Mouse (Mus musculus): Measurements from ENCODE around the gene Gm28308. TPM values are rescaled to one million over a fixed set of nuclear protein-coding genes. Genes with fewer than 3 reads are reported as not detected.

Gm28308 gene
- polyA plus RNA-seq, 2 experiments = 1.1 to 3.2 TPM

DNA sequence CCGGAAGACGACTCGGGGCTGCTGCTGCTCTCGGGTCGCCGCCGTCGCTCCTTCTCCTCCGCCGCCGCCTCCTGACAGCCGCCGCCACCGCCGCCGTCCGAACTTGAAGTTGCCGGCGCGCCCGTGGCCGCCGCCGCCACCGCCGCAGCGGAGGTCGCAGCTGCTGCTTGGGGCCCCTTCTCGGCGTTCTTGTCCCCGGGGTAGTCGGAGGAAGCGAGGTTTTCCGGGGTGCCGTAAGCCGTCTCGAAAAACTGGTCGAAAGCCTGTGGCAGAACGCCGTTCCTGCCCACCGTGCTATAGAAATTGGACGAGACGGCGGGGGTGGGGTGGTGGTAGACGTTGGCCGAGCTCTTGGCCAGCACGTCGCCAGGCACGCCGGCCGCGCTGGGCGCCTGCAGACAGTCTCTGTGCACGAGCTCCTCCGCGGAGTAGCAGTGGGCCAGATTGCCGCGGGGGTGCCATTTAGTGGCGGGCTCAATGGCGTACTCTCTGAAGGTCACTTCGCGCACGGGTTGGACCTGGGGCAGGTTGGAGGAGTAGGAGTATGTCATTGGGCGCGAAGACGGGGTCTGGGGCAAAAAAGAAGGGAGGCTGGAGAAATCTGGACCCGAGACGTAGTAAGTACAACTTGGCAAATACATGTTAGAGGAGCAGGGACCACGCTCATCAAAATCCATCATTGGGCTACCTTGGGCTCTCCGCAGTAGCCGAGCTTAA lies 32.1 kb upstream of the Gm28308 start:
- TF ChIP-seq POLR2A (IDR thresholded peaks at IDR 0.05; ENCODE audit: borderline replicate concordance, extremely low read depth, insufficient read depth, insufficient read length) = 0 out of 2 replicates have a peak, but pooled peaks have one; percentile 12
- Histone ChIP-seq H3K9ac (ENCODE audit: low read depth, low read length, severe bottlenecking) (peak overlapping the region; percentile 98), H3K27ac (replicated peaks; ENCODE audit: low read depth, low read length) (peak overlapping the region; percentile 98), H3K4me1 (ENCODE audit: control insufficient read depth, insufficient read depth, low read length) (peaks cover 30% of the 10 kb centered on the region), H3K27me3 (ENCODE audit: control insufficient read depth, insufficient read depth, low read length) (no peaks in the 10 kb centered on the region), H3K4me2 (replicated peaks; ENCODE audit: low read depth, low read length, severe bottlenecking) (peak overlapping the region; percentile 96), H3K4me3 (replicated peaks; ENCODE audit: low read length) (peak overlapping the region; percentile 90), H3K36me3 (ENCODE audit: control insufficient read depth, insufficient read depth, low read length) (peaks cover 16% of the 10 kb centered on the region), H3K9me3 (ENCODE audit: control insufficient read depth, low read length) (no peaks in the 10 kb centered on the region)
- no peak for DNase-seq (ENCODE audit: low spot score)
- ATAC-seq (ENCODE audit: low FRiP score, low read depth) = peak; percentile 8
- WGBS = under 1% methylated on average over 67 of the region's 71 CpGs

DNA sequence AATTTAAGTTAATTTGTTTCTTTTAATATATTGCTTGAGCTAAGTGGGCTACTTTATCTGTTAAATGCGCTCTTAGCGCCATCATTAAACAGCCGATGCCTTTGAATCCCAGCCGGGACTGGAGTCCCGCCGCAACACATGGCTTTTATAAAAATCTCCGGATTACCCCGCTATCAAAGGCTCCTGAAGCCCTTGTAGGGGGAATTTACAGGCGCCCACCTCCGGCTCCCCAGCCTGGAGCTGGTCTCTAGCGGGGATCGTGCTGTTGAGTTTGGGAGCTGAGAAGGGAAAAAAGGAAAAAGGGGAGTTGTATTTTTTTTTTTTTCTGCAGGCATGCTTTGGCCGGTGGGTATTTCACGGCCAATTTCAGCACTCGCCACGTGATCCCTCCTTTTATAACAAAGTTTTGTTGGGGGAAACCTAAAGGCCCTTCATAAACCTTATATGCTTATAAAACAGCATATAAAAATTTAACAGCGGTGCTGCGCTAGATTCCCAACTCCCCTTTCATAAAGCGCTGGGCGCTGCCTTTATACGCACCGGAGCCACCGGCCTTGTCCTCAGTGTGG lies 31.4 kb upstream of the Gm28308 start:
- Histone ChIP-seq H3K4me2 (replicated peaks; ENCODE audit: low read depth, low read length, severe bottlenecking) (peak overlapping the region; percentile 96), H3K9ac (ENCODE audit: low read depth, low read length, severe bottlenecking) (peak overlapping the region; percentile 98), H3K27ac (replicated peaks; ENCODE audit: low read depth, low read length) (peak overlapping the region; percentile 98), H3K27me3 (ENCODE audit: control insufficient read depth, insufficient read depth, low read length) (no peaks in the 10 kb centered on the region), H3K4me3 (replicated peaks; ENCODE audit: low read length) (peak overlapping the region; percentile 90), H3K36me3 (ENCODE audit: control insufficient read depth, insufficient read depth, low read length) (peaks cover 10% of the 10 kb centered on the region), H3K9me3 (ENCODE audit: control insufficient read depth, low read length) (no peaks in the 10 kb centered on the region), H3K4me1 (ENCODE audit: control insufficient read depth, insufficient read depth, low read length) (peaks cover 23% of the 10 kb centered on the region)
- DNase-seq (ENCODE audit: low spot score) (peak; percentile 82), ATAC-seq (ENCODE audit: low FRiP score, low read depth) (peak; percentile 24; the same call in 1 of the 2 replicates)
- peak; percentile 95; the same call in 1 of the 2 replicates for TF ChIP-seq POLR2A (IDR thresholded peaks at IDR 0.05; ENCODE audit: borderline replicate concordance, extremely low read depth, insufficient read depth, insufficient read length)
- WGBS = under 1% methylated on average over 23 of the region's 23 CpGs

DNA sequence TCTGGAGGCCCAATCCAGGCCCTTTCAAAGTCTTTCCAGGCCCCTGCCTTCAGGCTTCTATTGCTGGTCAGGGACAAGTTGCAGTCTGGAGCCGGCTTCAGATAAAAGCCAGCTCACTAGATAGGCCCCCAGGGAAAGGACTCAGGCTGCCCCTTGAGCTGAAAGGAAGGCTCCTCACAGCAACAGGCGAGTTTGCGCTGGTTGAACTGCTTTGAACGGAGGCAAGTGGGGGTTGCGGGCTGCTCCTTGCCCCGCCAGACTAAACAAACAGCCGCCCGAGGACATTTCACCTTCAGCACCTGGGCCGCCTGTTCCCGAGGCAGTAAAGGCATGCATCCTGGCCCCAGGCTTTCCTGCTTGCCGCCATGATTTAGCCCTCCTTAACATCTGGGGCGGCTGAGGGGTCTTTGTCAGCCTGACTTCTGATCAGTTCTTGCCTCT lies 30.6 kb upstream of the Gm28308 start:
- 5% methylated on average over 12 of the region's 12 CpGs for WGBS
- TF ChIP-seq POLR2A (IDR thresholded peaks at IDR 0.05; ENCODE audit: borderline replicate concordance, extremely low read depth, insufficient read depth, insufficient read length) = no peak
- Histone ChIP-seq H3K9me3 (ENCODE audit: control insufficient read depth, low read length) (no peaks in the 10 kb centered on the region), H3K9ac (ENCODE audit: low read depth, low read length, severe bottlenecking) (peak overlapping the region; percentile 98), H3K27me3 (ENCODE audit: control insufficient read depth, insufficient read depth, low read length) (no peaks in the 10 kb centered on the region), H3K4me3 (replicated peaks; ENCODE audit: low read length) (peak overlapping the region; percentile 90), H3K36me3 (ENCODE audit: control insufficient read depth, insufficient read depth, low read length) (peaks cover 1% of the 10 kb centered on the region; the same call in 1 of the 2 replicates), H3K4me2 (replicated peaks; ENCODE audit: low read depth, low read length, severe bottlenecking) (peak overlapping the region; percentile 96), H3K27ac (replicated peaks; ENCODE audit: low read depth, low read length) (peak overlapping the region; percentile 98), H3K4me1 (ENCODE audit: control insufficient read depth, insufficient read depth, low read length) (peaks cover 23% of the 10 kb centered on the region)
- no peak for ATAC-seq (ENCODE audit: low FRiP score, low read depth)
- no peak for DNase-seq (ENCODE audit: low spot score)

DNA sequence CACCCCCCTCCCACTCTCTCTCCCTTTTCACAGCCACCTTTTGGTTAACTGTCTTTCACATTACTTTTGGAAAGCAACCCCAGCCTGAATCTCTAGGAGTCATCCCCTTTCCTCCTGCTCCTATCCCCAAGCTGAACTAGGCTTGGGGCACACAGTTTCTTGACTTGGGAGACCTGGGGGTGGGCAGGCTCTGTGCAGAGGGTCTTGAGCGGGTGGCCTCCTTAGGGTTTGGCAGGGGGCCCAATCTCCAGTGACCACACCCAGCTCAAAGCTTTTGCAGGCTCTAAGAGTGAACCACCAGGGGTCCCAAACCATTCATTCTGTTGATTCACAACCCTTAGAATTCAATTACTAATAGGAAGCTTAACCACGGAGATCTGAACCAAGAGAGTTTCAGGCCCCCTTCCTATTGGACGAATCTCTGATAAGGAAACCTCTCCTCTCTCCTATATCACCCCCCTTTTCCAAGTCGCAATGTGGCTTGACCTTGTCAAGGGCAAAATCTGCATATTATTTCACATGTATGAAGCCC lies 29.7 kb upstream of the Gm28308 start:
- peak overlapping the region; percentile 98 for H3K9ac ChIP-seq (ENCODE audit: low read depth, low read length, severe bottlenecking)
- DNase-seq (ENCODE audit: low spot score) = no peak
- H3K27me3 ChIP-seq (ENCODE audit: control insufficient read depth, insufficient read depth, low read length) = no peaks in the 10 kb centered on the region
- H3K4me1 ChIP-seq (ENCODE audit: control insufficient read depth, insufficient read depth, low read length) = peaks cover 23% of the 10 kb centered on the region
- H3K4me3 ChIP-seq (replicated peaks; ENCODE audit: low read length) = peak overlapping the region; percentile 90
- H3K9me3 ChIP-seq (ENCODE audit: control insufficient read depth, low read length) = no peaks in the 10 kb centered on the region
- 14% methylated on average over 4 of the region's 4 CpGs for WGBS
- no peak for ATAC-seq (ENCODE audit: low FRiP score, low read depth)
- TF ChIP-seq POLR2A (IDR thresholded peaks at IDR 0.05; ENCODE audit: borderline replicate concordance, extremely low read depth, insufficient read depth, insufficient read length) = no peak
- H3K4me2 ChIP-seq (replicated peaks; ENCODE audit: low read depth, low read length, severe bottlenecking) = peak overlapping the region; percentile 96
- H3K36me3 ChIP-seq (ENCODE audit: control insufficient read depth, insufficient read depth, low read length) = no peaks in the 10 kb centered on the region
- H3K27ac ChIP-seq (replicated peaks; ENCODE audit: low read depth, low read length) = peak overlapping the region; percentile 98

DNA sequence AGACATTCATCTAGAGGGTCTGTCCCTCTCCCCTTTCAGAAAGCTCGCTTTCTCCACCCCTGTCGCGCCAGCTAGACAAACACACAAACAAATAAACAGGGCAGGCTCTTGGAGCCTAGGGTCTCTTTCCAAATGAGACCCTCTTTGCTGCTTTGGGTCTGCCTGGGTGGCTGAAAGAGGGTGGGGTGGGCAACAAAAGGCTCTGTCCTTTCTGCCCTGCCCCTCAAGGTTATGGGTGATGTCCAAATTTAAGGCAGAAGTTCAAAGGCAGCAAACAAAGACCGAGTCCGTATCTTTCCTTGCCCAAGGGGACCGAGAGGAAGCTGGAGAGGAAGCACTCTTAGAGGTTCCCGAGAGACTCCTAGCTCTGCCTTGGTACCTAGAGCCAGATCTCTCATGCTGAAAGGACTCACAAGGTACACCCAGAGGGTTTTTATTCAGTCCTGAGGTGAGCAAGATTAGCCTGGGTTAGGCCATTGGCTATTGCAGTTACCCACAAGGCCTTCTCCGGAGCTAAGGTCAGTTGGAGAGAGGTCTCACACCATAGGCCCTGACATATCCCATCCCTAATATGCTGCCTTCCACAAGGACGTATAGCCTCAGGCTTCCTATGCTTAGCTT lies 28.0 kb upstream of the Gm28308 start:
- Histone ChIP-seq H3K9me3 (ENCODE audit: control insufficient read depth, low read length) (no peaks in the 10 kb centered on the region), H3K9ac (ENCODE audit: low read depth, low read length, severe bottlenecking) (peak overlapping the region; percentile 100), H3K27me3 (ENCODE audit: control insufficient read depth, insufficient read depth, low read length) (no peaks in the 10 kb centered on the region), H3K4me2 (replicated peaks; ENCODE audit: low read depth, low read length, severe bottlenecking) (peak overlapping the region; percentile 96), H3K4me1 (ENCODE audit: control insufficient read depth, insufficient read depth, low read length) (peaks cover 32% of the 10 kb centered on the region), H3K36me3 (ENCODE audit: control insufficient read depth, insufficient read depth, low read length) (0 out of 2 replicates have a peak, but pooled peaks cover 3% of the 10 kb centered on the region), H3K27ac (replicated peaks; ENCODE audit: low read depth, low read length) (peak overlapping the region; percentile 99), H3K4me3 (replicated peaks; ENCODE audit: low read length) (peak overlapping the region; percentile 90)
- DNase-seq (ENCODE audit: low spot score) = no peak
- TF ChIP-seq POLR2A (IDR thresholded peaks at IDR 0.05; ENCODE audit: borderline replicate concordance, extremely low read depth, insufficient read depth, insufficient read length) = no peak
- 8% methylated on average over 9 of the region's 9 CpGs for WGBS
- ATAC-seq (ENCODE audit: low FRiP score, low read depth) = no peak
